Mouse (Mus musculus) E14TG2a.4 (cell line): ENCODE measurements at regions not wholly inside any gene's neighbourhood (a gene's known extent, or its start where the extent isn't known, plus 50 kb on each side); places are given as distances from the start of the nearest gene placed in this dataset.

Source experiments
- CTCF ChIP-seq: conservative IDR thresholded peaks from 2 replicates; pipeline ENCODE4 v1.5.1; 2014; ENCODE audit warnings: low read length
- NANOG ChIP-seq: IDR thresholded peaks from 2 replicates; pipeline ENCODE4 v1.6.1; 2014; ENCODE audit warnings: borderline replicate concordance, low read length, mixed read lengths

DNA sequence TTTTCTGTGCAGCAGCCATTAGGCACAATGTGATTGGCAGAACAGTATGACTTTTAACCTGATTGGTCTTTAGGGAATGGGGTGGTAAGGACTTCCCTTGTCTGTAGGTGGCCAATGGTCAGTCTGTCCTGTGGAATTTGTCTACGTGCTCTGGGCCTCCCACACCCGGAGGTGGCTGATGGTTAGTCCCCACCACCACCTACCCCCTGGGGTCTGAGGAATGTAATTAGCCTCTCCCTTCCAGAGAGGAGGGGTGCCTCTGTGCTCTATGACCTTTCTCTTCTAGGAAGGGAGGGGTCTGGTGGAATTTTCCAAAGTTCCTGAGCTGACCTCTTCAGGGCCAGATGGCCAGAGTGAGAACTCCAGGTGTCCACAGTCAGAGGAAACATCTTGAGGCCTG, 101.6 kb downstream of the Tmem17 start:
- TF ChIP-seq CTCF (no peak), NANOG (no peak)
